Mouse (Mus musculus) liver, embryonic 13.5 days (tissue): ENCODE measurements around the gene Polr2l. TPM values are rescaled to one million over a fixed set of nuclear protein-coding genes. Genes with fewer than 3 reads are reported as not detected.
A peak's percentile ranks its signal among the peaks of the same experiment; 100 is the strongest.
"Not testable (repeated sequence)": the region's sequence is repeated elsewhere in the genome, so short reads cannot be mapped to it uniquely, and the experiment has no call there.

ENCODE experiments used
- ATAC-seq: fragments of 200-750 bp; cut with Nextera tagmentation; 2 replicates; pipeline ENCODE4 v1.8.0; 2017; ENCODE audit warnings: low read depth, mild to moderate bottlenecking, moderate number of reproducible peaks, moderate library complexity
- DNase-seq: peaks from one replicate; pipeline ENCODE4 v3.0.0; 2022
- H3K27ac ChIP-seq: fragments of 300-500 bp; sonication (generic); 2 replicates; pipeline ENCODE4 v1.5.1; 2015; ENCODE audit warnings: moderate library complexity, mild to moderate bottlenecking, inconsistent platforms
- H3K27me3 ChIP-seq: fragments of 300-500 bp; sonication (generic); 2 replicates; pipeline ENCODE4 v1.6.1; 2015; ENCODE audit warnings: mild to moderate bottlenecking, inconsistent platforms
- H3K36me3 ChIP-seq: fragments of 300-500 bp; sonication (generic); 2 replicates; pipeline ENCODE4 v1.6.1; 2015; ENCODE audit warnings: mild to moderate bottlenecking, inconsistent platforms
- H3K4me1 ChIP-seq: fragments of 300-500 bp; sonication (generic); replicated peaks from 2 replicates; pipeline ENCODE4 v1.6.1; 2015; ENCODE audit warnings: inconsistent platforms
- H3K4me2 ChIP-seq: fragments of 300-500 bp; sonication (generic); 2 replicates; pipeline ENCODE4 v1.6.1; 2015; ENCODE audit warnings: inconsistent platforms, mild to moderate bottlenecking, moderate library complexity
- H3K4me3 ChIP-seq: fragments of 300-500 bp; sonication (generic); replicated peaks from 2 replicates; pipeline ENCODE4 v1.5.1; 2015; ENCODE audit warnings: mild to moderate bottlenecking, inconsistent platforms
- H3K9ac ChIP-seq: fragments of 300-500 bp; sonication (generic); 2 replicates; pipeline ENCODE4 v1.6.1; 2015; ENCODE audit warnings: mild to moderate bottlenecking, inconsistent platforms
- H3K9me3 ChIP-seq: fragments of 300-500 bp; sonication (generic); replicated peaks from 2 replicates; pipeline ENCODE4 v1.6.1; 2016; ENCODE audit warnings: inconsistent platforms
- WGBS: fragments of 180-500 bp; shearing (Covaris S2); methylation state at CpG from one replicate; pipeline ENCODE4 v1.1.7; 2015; ENCODE audit not compliant: insufficient replicate concordance; 5-methylcytosine and 5-hydroxymethylcytosine counted together
- polyA plus RNA-seq: library from polyadenylated mRNA; unstranded; fragments of >200 nt; fragmentation: Nextera tagmentation; extraction: Ambion mirVana; gene quantifications from 2 replicates; pipeline ENCODE4 v1.2.1, GENCODE M21; 2015

The Polr2l gene
- polyA plus RNA-seq, 1 experiment from 2014 or later = 72.4 TPM

DNA sequence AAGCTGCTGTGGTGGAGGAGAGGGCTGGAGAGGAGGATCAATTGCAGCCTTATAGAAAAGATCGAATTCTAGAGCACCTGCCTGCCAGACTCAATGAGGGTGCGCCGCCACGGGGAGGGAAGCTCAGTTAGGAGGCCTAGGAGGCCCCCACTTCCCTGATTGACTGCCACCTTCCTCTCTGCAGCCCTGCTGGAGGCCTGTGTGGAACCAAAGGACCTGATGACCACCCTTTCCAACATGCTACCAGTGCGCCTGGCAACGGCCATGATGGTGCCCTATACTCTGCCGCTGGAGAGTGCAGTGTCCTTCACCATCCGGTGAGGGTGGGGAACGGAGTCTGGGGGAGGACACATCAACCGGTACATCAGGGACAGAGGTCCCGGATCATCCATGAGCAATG lies 16.3 kb downstream of the Polr2l start:
- Histone ChIP-seq H3K36me3 (no peaks in the 10 kb centered on the region), H3K9me3 (no peaks in the 10 kb centered on the region), H3K4me2 (no peak overlapping the region), H3K9ac (no peak overlapping the region), H3K27me3 (peaks cover 51% of the 10 kb centered on the region), H3K4me1 (peaks cover 47% of the 10 kb centered on the region), H3K27ac (no peak overlapping the region), H3K4me3 (no peak overlapping the region)
- DNase-seq (no peak), ATAC-seq (no peak)
- 85% methylated on average over 11 of the region's 11 CpGs for WGBS

- Histone ChIP-seq H3K4me2 (no peak overlapping the region), H3K9me3 (no peaks in the 10 kb centered on the region), H3K27ac (no peak overlapping the region), H3K4me3 (no peak overlapping the region), H3K4me1 (peaks cover 47% of the 10 kb centered on the region), H3K36me3 (no peaks in the 10 kb centered on the region), H3K9ac (no peak overlapping the region), H3K27me3 (peaks cover 46% of the 10 kb centered on the region)
- DNase-seq (no peak), ATAC-seq (no peak)
- 70% methylated on average over 15 of the region's 15 CpGs for WGBS
Measured at GRCm38 (mm10) chr7:141457986-141458660, 16.8 kb downstream of the Polr2l start.

DNA sequence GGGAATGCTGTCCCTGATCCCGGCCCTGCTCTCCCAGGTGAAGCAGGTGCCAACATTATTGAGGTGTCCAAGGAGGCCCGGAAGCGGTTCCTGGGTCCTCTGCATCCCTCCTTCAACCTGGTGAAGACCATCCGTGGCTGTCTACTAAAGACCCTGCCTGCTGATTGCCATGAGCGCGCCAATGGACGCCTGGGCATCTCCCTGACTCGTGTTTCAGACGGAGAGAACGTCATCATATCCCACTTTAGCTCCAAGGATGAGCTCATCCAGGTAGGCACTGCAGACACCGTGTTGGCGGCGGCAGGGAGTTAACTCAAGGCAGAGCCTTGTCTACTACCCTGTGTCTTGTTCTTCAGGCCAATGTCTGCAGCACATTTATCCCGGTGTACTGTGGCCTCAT lies 17.7 kb downstream of the Polr2l start:
- peaks cover 37% of the 10 kb centered on the region for H3K27me3 ChIP-seq
- peaks cover 1% of the 10 kb centered on the region for H3K36me3 ChIP-seq
- H3K4me3 ChIP-seq = no peak overlapping the region
- no peak overlapping the region for H3K9ac ChIP-seq
- no peaks in the 10 kb centered on the region for H3K9me3 ChIP-seq
- H3K27ac ChIP-seq = no peak overlapping the region
- no peak for ATAC-seq
- 85% methylated on average over 14 of the region's 14 CpGs for WGBS
- H3K4me2 ChIP-seq = no peak overlapping the region
- DNase-seq = no peak
- peaks cover 47% of the 10 kb centered on the region for H3K4me1 ChIP-seq

DNA sequence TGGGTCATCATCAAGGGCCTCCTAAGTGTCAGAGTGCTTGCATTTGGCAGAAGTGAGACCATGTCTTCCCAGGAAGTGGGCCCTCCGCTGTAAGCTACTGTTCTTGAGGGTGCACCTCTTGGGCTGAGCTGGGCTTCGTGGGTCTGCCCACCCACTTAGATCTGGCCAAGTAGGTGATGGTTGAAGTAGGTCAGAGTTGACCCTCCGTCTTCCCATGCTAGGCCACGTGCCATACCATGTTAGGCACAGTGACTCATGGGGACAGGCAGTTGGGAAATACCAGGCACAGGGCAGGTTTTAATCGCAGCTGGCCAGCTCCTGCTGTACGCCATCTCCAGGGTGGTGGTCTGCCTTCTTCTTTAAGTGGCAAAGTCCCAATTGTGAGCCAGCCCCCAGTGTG lies 18.2 kb downstream of the Polr2l start:
- H3K27ac ChIP-seq = no peak overlapping the region

DNA sequence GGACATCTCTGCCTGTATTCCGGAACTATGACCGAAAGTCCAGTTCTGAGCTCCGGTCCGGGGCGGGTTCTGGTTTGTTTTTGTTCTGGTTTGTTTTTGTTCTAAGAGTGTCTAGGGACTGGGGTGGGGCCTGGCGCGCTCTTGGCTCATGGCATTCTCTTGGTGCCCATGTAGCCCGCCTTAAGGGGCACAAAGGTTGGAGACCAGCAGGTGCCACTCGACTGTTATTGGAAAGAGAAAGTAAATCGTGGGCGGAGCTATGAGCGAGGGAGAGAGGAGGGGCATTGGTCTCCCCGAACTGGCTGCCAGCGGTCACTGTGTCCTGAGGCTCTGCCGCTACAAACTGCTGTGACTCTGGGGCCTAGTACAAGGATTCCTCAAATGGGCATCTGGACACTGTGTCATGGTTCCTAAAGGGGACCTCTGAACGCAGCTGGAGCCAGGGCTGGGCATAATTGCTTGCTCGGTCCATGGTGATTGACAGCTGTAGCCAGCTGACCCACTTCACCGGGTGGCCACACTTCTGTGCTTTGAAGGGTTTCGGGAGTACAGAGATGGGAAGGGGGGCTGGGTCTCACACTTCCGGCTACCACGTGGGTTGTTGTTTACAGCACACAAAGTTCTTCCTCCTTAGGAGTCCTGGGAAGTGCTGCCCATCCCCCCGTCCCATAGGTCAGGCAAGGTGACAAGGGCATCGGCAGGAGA lies 19.2 kb downstream of the Polr2l start:
- DNase-seq (peak; percentile 67), ATAC-seq (peak; percentile 13)
- peak overlapping the region; percentile 100 for H3K4me2 ChIP-seq
- H3K27me3 ChIP-seq = peaks cover 22% of the 10 kb centered on the region
- 2% methylated on average over 23 of the region's 23 CpGs for WGBS
- peak overlapping the region; percentile 84 for H3K4me3 ChIP-seq
- H3K36me3 ChIP-seq = peaks cover 16% of the 10 kb centered on the region
- H3K9ac ChIP-seq = peak overlapping the region; percentile 84
- peak overlapping the region; percentile 91 for H3K27ac ChIP-seq
- peaks cover 52% of the 10 kb centered on the region for H3K4me1 ChIP-seq
- H3K9me3 ChIP-seq = no peaks in the 10 kb centered on the region

More for the DNA sequence above, 18.2 kb downstream of the Polr2l start:
- DNase-seq (no peak), ATAC-seq (no peak)
- Histone ChIP-seq H3K9ac (no peak overlapping the region), H3K4me1 (peaks cover 49% of the 10 kb centered on the region), H3K27me3 (peaks cover 32% of the 10 kb centered on the region), H3K4me2 (peak overlapping the region; percentile 100), H3K36me3 (peaks cover 6% of the 10 kb centered on the region), H3K4me3 (peak overlapping the region; percentile 84; the same call in 1 of the 2 replicates), H3K9me3 (no peaks in the 10 kb centered on the region)
- WGBS = 91% methylated on average over 6 of the region's 6 CpGs

- ATAC-seq = peak; percentile 88
- peaks cover 23% of the 10 kb centered on the region for H3K36me3 ChIP-seq
- under 1% methylated on average over 41 of the region's 45 CpGs for WGBS
Measured at GRCm38 (mm10) chr7:141454967-141455551, 19.9 kb downstream of the Polr2l start, which contains the start of gene Pnpla2. Gene Pnpla2 (plus strand): TSS chr7:141455198.

GRCm38 (mm10) chr7:141453636-141454035 lies 21.3 kb downstream of the Polr2l start:
- no peak for ATAC-seq
- Histone ChIP-seq H3K36me3 (peaks cover 37% of the 10 kb centered on the region), H3K4me3 (no peak overlapping the region), H3K27ac (no peak overlapping the region), H3K27me3 (0 out of 2 replicates have a peak, but pooled peaks cover 1% of the 10 kb centered on the region), H3K4me2 (no peak overlapping the region), H3K9me3 (no peaks in the 10 kb centered on the region), H3K4me1 (peaks cover 66% of the 10 kb centered on the region), H3K9ac (no peak overlapping the region)
- WGBS = 64% methylated on average over 2 of the region's 2 CpGs
- no peak for DNase-seq

More at GRCm38 (mm10) chr7:141454967-141455551, 19.9 kb downstream of the Polr2l start, which contains the start of gene Pnpla2:
- Histone ChIP-seq H3K27ac (peak within 1 kb of the TSS; percentile 91), H3K4me1 (peaks cover 52% of the 10 kb centered on the region), H3K27me3 (peaks cover 15% of the 10 kb centered on the region), H3K9ac (peak within 1 kb of the TSS; percentile 84), H3K9me3 (no peaks in the 10 kb centered on the region), H3K4me2 (peak within 1 kb of the TSS; percentile 100), H3K4me3 (peak within 1 kb of the TSS; percentile 84)
- peak; percentile 93 for DNase-seq

DNA sequence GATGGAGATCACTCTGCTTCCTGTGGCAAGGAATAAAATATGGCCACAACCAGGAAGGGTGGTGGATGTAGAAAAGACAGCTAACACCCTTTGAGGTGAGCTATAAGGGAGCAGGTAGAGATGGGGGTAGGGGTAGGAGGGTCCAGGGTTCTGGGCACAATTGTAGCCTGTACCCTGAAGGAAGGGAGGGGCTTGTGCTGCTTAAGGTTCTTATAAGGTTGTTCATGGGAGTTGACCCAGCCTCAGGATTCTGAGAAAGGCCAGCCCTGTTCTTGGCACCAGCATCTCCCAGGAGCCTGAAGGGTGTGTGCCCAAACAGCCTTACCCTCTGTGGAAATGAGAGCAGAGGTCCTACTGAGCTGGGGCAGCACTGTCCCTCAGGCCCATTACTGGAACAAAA lies 23.0 kb downstream of the Polr2l start:
- peak overlapping the region; percentile 53 for H3K27ac ChIP-seq
- no peak overlapping the region for H3K4me3 ChIP-seq
- H3K36me3 ChIP-seq = peaks cover 43% of the 10 kb centered on the region
- 0 out of 2 replicates have a peak overlapping the region, but pooled peaks have one; percentile 2 for H3K4me2 ChIP-seq
- ATAC-seq (no peak), DNase-seq (no peak)
- no peaks in the 10 kb centered on the region for H3K27me3 ChIP-seq
- no peaks in the 10 kb centered on the region for H3K9me3 ChIP-seq
- peaks cover 66% of the 10 kb centered on the region for H3K4me1 ChIP-seq
- H3K9ac ChIP-seq = peak overlapping the region; percentile 36

DNA sequence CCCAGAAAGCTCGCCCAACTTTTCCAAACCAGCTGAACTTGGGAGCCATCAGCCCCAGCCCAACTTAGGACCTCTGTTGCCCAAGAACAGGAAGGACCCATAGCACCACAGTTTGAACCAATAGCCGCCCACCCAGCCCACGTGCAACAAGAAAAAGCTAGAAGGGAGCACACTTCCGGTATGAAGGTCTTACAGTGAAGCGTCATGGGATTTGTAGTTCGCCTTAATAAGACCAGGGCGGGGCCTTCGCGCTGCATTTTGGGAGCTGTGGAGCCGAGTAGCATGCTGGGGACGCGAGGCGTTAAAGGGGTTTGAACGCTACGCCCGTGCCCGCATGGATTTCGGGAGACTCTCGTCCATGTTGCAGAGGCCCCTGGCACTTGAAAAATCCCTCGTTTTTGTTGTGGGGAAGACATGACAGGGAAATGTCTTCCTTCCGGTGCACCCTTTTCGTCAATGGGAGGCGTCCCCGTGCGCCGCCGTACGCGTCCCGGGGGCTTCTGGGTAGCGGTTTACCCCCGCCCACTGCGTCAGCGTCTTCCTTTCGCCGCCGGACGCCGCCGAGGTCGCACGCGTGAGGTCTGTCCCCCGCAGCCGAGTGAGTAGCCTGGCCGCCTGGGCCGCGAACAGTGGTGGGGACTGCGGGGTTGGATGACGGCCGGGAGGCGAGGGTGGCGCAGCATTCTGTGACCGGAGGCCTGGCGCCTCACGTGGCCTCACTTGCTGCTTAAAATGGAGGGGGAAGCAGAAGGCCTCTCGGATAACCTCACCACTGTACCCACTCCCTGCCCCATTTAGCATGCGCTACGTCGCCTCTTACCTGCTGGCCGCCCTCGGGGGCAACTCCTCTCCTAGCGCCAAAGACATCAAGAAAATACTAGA lies 27.6 kb downstream of the Polr2l start, which contains the start of gene Rplp2:
Gene Rplp2 (plus strand): TSS at position 261 of the 882 bp plus-strand sequence.
- H3K4me1 ChIP-seq = peaks cover 75% of the 10 kb centered on the region
- H3K9ac ChIP-seq = peak within 1 kb of the TSS; percentile 96
- H3K27me3 ChIP-seq = no peaks in the 10 kb centered on the region
- under 1% methylated on average over 63 of the region's 63 CpGs for WGBS
- no peaks in the 10 kb centered on the region for H3K9me3 ChIP-seq
- H3K4me2 ChIP-seq = peak within 1 kb of the TSS; percentile 76
- H3K36me3 ChIP-seq = peaks cover 49% of the 10 kb centered on the region
- peak within 1 kb of the TSS; percentile 92 for H3K4me3 ChIP-seq
- DNase-seq (peak; percentile 92), ATAC-seq (peak; percentile 85)
- H3K27ac ChIP-seq = peak within 1 kb of the TSS; percentile 90

DNA sequence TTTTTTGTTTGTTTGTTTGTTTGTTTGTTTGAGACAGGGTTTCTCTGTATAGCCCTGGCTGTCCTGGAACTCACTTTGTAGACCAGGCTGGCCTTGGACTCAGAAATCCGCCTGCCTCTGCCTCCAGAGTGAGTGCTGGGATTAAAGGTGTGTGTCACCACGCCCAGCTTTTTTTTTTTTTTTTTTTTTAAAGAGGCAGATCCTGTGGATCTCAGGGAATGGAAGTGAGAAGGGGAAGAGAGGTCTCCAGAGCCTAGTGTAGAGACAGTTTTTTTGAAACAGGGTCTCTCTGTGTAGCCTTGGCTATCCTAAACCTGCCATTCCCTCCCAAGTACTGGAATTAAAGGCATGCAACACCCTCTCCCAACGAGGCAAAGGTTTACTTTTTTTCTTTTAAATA lies 28.6 kb downstream of the Polr2l start:
- Histone ChIP-seq H3K4me2 (peak overlapping the region; percentile 76), H3K36me3 (peaks cover 49% of the 10 kb centered on the region), H3K4me1 (peaks cover 76% of the 10 kb centered on the region), H3K27ac (peak overlapping the region; percentile 90; the same call in 1 of the 2 replicates), H3K4me3 (peak overlapping the region; percentile 92), H3K9ac (peak overlapping the region; percentile 96)
- ATAC-seq, H3K27me3 ChIP-seq, DNase-seq, H3K9me3 ChIP-seq: not testable (repeated sequence)
- WGBS = 54% methylated on average over 3 of the region's 3 CpGs
